Mouse (Mus musculus): ENCODE data around the gene Zfp697.
A peak's percentile ranks its signal among the peaks of the same experiment; 100 is the strongest.
"Not testable (repeated sequence)": the region's sequence is repeated elsewhere in the genome, so short reads cannot be mapped to it uniquely, and the experiment has no call there.

Gene Zfp697

DNA sequence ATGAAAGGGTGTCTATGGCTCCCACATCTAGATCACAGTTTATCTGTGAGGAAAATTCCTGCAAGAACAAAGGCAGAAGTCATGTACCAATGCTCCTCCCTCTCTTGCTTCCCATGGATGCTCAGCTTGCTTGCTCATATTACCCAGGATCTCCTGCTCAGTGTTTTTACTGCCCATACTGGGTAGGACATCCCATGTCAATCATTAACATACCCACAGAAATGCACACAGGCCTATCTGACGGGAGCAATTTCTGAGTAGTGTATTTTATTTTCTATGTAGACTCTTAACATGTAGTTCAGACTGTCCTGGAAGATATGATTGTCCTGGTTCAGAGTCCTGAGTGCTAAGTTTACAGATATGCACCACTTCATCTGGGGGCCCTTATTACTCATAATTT, 142.3 kb downstream of the Zfp697 start:
- not testable (repeated sequence) for DNase-seq

DNA sequence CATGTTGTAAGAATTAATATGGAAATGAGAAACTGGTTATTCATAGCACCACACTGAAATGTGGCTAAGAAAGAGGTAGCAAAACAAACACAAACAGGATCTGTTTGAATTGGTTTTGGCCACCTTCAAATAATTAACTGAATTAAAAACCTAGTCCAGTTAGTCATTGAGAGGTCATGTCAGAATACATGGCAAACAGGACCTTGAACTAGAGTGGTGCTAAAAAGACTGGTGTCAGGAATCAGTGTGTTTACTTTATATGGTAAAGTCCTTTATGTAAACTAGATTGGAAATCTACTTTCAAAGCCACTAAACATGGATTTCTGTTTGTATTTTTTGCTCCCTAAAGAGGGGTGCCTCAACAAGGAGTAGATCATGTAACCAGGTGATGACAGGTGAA, 142.7 kb downstream of the Zfp697 start:
- DNase-seq, result not testable (repeated sequence)

DNA sequence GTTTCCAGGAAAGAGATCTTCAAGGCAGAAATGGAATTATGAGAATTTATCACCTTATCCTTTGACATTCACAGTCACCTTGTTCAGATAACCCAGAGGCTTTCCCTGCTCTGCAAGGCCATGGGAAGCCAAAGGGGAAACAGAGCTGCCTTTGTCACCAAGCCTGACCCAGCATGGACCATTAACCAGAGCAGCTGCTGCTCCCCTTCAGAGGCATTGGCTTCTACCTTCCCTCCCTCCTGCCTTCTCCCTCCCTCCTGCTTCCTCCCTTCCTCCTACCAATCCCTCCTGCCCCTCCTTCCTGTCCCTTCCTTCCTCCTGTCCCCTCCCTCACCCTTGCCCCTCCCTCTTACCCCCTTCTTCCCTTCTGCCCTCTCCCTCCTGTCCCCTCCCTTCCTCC, 165.4 kb downstream of the Zfp697 start:
- DNase-seq, result not testable (repeated sequence)

DNA sequence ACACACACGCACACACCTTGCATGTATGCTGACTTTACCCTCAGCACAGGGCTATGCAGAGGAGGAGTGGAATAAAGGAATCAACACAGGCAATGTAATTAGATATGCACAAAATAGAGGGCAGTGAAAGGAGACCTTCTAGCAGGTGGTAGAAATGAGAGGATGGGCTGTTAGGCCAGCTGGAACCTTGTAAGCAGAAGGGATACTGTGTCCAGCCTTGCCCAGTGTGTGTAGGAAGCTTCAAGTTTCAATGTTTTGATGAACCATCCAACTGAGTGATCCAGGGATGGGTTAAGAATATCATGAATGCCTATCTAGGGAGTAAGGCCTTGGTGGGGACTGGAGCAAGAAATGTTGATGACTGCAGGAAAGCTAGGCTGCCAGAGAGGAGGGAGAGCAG, 166.2 kb downstream of the Zfp697 start:
- not testable (repeated sequence) for DNase-seq

DNA sequence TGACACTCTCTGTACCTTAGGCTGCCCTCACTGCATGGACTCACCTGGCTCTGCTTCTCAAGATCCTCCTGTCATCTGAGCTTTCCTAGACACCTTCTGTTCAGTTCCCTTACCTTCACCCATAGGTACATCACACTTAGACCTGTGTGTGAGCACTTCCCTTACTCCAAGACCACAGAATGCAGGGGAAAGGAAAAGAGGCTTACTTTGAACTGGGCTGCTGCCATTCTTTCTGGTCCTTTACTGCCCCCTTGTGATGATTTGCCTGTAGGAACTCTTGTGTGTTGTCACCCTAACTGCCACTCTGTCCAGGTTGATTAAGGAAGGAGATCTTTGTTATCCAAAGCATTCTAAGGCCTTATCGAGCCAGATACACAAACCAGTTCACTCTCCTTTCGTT, 168.0 kb downstream of the Zfp697 start:
- DNase-seq, result not testable (repeated sequence)

DNA sequence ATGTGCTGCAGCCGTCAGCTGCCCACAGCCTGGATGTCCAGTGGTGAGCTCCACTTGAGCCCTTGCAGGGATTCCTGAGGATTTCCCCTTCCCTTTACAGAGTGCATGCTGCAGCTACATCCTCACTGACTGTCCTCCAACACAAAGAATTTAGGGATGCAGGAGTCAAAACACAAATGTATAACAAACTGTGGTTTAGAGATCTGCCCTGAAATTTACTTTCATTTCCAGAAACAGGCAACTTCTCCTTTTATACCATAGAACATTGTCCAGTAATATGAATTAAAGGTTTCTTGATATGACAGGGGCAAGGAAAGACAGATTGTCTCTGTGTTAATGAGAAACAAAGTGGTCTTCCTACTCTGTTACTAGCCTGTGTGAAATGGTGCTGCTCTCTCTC, 168.6 kb downstream of the Zfp697 start:
- DNase-seq, result not testable (repeated sequence)

DNA sequence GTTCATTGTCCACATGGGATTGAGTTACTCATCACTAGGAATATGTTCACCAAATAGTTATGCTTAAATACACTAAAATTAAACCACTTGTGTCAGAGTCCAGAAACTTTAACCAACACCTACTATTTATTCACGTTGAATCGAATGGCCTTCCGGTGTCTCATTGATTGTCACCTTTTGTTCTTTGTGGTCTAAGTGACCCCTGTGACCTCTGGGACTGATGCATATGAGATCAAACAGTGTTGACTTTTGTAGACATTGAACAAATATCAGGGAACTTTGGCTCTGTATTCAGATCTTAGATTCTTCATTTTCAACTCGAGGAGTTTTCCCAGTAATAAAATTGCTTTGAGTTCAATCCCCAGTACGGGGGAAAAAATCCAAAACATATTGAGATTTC, 178.4 kb downstream of the Zfp697 start:
- not testable (repeated sequence) for DNase-seq

DNA sequence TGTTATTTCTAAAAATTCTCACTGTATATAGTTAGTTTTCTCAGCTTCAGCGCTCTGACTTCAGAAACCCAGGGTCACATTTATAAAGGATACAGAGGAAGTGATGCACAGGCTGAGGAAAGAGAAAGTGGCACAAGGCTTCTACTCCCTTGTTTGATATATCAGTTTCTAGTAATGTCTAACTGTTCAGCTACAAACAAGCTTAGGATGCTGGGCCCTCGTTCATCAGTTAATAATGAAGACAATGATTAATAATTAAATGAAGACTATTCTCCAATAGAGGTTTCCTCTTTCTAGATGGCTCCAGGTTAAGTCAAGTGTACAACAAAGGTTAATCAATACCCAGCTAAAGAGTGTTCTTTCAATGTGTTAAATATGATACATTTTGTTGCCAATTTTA, 181.6 kb downstream of the Zfp697 start:
- DNase-seq, result not testable (repeated sequence)

DNA sequence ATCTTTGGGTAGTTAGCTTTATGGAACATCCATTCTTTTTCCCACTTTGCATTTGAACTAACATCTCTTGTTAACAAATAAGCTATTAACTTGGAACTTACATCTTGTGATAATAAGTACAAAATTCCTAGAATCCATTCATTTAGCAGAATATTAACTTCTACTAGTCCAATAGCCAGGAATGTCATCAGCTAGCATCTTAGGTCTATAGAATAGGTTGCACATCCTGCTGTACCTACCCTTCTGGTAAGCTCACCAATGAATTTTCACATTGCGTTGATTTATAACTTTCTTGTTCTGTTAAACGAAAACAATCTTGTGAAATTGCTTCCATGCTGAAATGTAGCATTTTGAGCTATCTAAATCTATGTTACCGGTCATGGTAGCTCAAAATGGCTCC, 182.6 kb downstream of the Zfp697 start:
- DNase-seq, result not testable (repeated sequence)

DNA sequence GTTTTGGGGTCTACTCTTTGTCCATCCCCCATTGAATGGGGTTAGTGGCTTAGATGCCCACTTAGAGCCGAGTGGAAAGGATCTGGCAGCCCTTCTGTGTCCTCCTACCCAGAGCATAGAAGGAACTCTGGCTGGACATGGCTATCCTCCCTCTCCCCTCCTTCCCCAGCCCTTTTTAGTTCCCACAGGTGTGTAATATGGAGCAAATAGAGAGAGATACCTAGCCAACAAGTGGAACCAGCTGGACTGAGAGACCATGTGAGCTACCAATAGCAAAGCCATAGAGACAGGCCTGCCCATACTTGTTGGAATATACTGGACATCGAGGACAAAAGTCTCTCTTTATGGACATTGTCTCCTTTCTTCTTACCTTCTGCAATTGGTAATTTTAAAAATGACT, 185.5 kb downstream of the Zfp697 start:
- DNase-seq, result not testable (repeated sequence)

DNA sequence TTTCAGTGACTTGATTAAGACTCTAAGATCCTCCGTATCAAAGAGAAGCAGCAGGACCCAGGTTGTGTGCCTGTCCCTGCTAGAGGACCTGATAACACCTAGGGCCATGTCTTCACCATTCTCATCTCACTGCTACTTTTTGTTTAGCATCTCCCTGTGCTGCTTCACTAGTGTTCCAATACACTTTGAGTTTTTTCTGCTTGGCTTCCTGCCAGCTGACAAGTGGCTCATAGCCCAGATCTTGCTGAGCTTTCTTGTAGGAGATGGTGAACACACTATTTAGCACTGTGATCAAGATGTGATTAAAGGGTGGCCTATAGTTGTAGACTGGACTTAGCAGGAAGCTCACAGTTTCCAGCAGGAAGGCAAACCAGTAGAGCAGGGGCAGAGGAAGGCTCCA, 198.8 kb downstream of the Zfp697 start:
- DNase-seq, result peak; percentile 19

DNA sequence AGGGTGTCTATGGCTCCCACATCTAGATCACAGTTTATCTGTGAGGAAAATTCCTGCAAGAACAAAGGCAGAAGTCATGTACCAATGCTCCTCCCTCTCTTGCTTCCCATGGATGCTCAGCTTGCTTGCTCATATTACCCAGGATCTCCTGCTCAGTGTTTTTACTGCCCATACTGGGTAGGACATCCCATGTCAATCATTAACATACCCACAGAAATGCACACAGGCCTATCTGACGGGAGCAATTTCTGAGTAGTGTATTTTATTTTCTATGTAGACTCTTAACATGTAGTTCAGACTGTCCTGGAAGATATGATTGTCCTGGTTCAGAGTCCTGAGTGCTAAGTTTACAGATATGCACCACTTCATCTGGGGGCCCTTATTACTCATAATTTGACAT, 199.9 kb downstream of the Zfp697 start:
- DNase-seq, result not testable (repeated sequence)

DNA sequence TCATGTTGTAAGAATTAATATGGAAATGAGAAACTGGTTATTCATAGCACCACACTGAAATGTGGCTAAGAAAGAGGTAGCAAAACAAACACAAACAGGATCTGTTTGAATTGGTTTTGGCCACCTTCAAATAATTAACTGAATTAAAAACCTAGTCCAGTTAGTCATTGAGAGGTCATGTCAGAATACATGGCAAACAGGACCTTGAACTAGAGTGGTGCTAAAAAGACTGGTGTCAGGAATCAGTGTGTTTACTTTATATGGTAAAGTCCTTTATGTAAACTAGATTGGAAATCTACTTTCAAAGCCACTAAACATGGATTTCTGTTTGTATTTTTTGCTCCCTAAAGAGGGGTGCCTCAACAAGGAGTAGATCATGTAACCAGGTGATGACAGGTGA, 200.4 kb downstream of the Zfp697 start:
- DNase-seq, result not testable (repeated sequence)

DNA sequence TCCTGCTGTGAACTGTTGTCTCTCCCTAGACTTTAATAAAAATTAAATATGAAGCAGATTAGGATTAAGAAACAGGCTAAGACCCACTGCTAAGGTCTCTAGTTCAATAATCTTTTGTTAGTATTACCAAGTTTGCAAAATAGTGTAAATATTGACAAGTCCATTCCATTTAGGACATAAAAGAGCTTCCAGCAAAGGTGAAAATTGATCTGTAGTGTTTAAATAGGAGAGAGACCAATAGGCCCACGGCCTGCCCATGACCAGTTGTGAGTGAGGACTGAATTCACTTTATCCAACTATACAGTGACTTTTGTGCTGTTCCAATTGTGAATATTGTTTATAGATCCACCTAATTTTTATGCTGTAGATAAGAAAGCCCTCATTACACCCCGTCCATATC, 205.5 kb downstream of the Zfp697 start:
- no peak for DNase-seq

DNA sequence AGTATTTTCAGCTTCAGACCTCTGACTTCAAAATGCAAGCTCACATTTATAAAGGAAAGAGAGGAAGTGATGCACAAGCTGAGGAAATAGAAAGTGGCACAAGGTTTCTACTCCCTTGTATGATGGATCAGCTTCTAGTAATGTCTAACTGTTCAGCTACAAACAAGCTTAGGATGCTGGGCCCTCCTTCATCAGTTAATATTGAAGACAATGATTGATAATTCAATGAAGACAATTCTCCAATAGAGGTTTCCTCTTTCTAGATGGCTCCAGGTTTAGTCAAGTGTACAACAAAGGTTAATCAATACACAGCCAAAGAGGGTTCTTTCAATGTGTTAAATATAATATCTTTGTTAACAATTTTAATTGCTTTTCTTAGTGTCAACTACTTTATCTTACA, 206.4 kb downstream of the Zfp697 start, which contains the start of gene Gm10681:
Gene Gm10681, minus strand, starts transcription at position 101 of the 400 bp plus-strand sequence.
- DNase-seq, result no peak

DNA sequence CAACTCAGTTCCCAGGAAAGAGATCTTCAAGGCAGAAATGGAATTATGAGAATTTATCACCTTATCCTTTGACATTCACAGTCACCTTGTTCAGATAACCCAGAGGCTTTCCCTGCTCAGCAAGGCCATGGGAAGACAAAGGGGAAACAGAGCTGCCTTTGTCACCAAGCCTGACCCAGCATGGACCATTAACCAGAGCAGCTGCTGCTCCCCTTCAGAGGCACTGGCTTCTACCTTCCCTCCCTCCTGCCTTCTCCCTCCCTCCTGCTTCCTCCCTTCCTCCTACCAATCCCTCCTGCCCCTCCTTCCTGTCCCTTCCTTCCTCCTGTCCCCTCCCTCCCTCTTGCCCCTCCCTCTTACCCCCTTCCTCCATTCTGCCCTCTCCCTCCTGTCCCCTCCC, 231.3 kb downstream of the Zfp697 start:
- DNase-seq, result not testable (repeated sequence)

DNA sequence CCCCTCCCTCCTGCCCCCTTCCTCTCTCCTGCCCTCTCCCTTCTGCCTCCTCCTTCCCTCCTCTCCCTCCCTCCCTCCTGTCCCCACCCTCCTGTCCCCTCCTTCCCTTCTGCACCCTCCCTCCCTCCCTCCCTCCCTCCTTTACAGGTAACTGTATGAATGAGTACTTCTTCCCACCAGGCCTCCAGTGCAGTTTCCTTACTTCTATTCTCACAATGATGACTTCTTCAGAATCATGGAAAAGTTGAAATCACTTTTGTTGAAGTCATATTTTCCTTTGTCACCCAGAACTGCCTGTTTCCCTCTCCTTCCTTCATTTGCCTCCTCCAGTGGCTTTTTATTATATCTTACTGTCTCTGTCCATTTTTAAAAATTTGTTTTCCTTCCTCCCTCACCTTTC, 231.7 kb downstream of the Zfp697 start:
- no peak for DNase-seq

DNA sequence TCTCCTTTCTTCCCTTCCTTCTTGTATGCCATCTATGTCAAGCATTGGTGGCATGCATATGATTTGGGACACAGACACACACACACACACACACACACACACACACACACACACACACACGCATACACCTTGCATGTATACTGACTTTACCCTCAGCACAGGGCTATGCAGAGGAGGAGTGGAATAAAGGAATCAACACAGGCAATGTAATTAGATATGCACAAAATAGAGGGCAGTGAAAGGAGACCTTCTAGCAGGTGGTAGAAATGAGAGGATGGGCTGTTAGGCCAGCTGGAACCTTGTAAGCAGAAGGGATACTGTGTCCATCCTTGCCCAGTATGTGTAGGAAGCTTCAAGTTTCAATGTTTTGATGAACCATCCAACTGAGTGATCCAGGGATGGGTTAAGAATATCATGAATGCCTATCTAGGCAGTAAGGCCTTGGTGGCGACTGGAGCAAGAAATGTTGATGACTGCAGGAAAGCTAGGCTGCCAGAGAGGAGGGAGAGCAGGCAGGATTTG, 232.2 kb downstream of the Zfp697 start:
- not testable (repeated sequence) for DNase-seq

DNA sequence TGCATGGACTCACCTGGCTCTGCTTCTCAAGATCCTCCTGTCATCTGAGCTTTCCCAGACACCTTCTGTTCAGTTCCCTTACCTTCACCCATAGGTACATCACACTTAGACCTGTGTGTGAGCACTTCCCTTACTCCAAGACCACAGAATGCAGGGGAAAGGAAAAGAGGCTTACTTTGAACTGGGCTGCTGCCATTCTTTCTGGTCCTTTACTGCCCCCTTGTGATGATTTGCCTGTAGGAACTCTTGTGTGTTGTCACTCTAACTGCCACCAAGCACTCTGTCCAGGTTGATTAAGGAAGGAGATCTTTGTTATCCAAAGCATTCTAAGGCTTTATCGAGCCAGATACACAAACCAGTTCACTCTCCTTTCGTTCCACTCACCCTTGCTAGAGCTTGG, 234.0 kb downstream of the Zfp697 start:
- DNase-seq, result not testable (repeated sequence)

DNA sequence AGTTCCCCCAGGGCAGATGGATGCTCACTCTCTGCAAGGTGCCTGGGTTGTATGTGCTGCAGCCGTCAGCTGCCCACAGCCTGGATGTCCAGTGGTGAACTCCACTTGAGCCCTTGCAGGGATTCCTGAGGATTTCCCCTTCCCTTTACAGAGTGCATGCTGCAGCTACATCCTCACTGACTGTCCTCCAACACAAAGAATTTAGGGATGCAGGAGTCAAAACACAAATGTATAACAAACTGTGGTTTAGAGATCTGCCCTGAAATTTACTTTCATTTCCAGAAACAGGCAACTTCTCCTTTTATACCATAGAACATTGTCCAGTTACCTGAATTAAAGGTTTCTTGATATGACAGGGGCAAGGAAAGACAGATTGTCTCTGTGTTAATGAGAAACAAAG, 234.5 kb downstream of the Zfp697 start:
- not testable (repeated sequence) for DNase-seq

DNA sequence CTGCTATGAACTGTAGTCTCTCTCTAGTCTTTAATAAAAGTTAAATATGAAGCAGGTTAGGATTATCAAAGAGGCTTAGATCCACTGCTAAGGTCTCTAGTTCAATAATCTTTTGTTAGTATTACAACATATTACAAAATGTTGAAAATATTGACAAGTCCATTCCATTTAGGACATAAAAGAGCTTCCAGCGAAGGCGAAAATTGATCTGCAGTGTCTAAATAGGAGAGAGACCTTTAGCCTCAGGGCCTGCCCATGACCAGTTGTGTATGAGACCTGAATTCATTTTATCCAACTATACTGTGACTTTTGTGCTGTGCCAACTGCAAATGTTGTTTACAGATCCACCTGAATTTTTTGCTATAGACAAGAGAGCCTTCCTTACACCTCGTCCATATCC, 247.4 kb downstream of the Zfp697 start:
- no peak for DNase-seq

DNA sequence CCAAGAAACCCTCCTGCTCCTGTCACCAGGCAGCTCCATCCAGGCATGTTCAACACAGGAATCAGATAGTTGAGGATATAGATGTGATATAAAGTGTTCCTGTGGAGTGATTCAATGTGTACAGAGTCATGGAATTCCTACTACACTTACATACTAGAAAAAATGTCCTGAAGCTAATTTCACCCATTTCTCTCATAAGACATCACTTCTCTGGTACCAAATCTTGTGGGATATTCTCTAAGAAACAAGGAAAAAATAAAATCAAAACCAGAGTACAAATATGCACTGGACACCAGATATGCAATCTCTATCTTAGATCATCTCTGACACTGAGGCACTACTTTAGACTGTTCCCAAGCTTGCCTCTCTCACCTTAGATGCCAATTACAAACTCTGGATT, 247.9 kb downstream of the Zfp697 start, which contains the start of gene Hsd3b5:
Gene Hsd3b5, minus strand, starts transcription at position 101 of the 400 bp plus-strand sequence.
- no peak for DNase-seq

DNA sequence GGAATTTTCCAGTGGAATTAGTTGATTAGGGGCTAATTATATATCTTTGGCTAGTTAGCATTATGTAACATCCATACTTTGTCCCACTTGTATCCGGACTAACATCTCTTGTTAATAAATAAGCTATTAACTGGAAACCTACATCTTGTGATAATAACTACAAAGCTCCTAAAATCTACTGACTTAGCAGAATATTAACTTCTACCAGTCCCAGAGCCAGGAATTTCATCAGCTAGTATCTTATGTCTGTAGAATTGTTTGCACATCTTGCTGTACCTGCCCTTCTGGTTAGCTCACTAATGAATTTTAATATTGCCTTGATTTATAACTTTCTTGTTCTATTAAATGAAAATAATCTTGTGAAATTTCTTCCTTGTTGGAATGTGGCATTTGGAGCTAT, 252.9 kb downstream of the Zfp697 start:
- no peak for DNase-seq

DNA sequence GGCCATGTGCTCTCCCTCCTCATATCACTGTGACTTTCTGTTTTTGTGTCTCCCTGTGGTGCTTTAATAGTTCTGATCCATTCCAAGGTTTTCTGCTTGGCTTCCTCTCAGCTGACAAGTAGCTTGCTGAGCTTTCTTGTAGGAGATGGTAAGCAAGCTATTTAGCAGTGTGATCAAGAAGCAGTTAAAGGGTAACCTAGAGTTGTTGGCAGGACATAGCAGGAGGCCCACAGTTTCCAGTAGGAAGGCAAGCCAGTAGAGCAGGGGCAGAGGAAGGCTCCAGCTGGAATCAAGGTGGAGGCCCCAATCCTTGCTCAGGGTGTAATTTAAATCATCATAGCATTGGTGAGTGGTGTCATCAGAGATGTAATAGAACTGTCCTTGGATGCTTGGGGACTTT, 298.5 kb downstream of the Zfp697 start:
- DNase-seq, result no peak

DNA sequence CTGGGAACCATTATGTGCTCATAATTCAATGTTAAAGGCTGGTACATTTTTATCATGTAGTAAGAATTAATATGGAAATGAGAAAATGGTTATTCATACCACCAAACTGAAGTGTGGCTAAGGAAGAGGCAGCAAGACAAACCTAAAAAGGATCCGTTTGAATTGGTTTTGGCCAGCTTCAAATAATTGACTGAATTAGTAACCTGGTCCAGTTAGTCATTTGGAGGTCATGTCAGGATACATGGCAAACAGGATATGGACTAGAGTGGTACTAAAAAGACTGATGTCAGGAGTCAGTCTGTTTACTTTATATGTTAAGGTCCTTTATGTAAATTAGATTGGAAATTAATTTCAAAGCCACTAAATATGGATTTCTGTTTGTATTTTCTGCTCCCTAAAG, 300.1 kb downstream of the Zfp697 start:
- no peak for DNase-seq
